Mouse (Mus musculus): Measurements from ENCODE around the gene Homez. TPM values are rescaled to one million over a fixed set of nuclear protein-coding genes. Genes with fewer than 3 reads are reported as not detected.

The Homez gene
- 1 to 10 TPM; 4.7 to 5.5 TPM for total RNA-seq (2021)
- long read RNA-seq, experiment 1, full-length matches to known transcripts: 4 of 5 reads
- long read RNA-seq, experiment 1, partial matches to known transcripts: 0 of 5 reads
- long read RNA-seq, experiment 1, other reads (novel, unspliced or antisense): 1 of 5 reads
- long read RNA-seq, experiment 2, partial matches to known transcripts: 0 of 1 reads
- long read RNA-seq, experiment 2, other reads (novel, unspliced or antisense): 1 of 1 reads

DNA sequence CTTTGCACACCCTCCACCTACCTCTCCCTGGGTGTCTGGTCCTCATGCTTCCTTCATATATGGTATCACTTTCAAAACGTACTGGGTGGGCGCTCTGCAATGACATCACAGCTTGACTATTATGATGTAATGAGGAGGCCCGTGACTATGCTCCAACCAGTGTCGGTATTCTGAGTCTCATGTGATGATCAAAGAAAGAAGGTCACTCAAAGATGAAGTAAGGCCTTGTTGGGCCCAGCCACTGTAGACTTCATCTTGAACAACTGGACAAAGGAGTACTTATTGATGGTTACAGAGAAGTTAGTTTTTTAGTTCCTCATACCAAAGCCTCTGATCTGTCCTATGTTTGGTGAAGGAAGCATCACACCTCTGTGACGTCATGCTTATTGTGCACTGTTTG is at the start of gene Homez:
Gene Homez (minus strand): TSS at position 101 of the 400 bp plus-strand sequence.
- no peak for DNase-seq

DNA sequence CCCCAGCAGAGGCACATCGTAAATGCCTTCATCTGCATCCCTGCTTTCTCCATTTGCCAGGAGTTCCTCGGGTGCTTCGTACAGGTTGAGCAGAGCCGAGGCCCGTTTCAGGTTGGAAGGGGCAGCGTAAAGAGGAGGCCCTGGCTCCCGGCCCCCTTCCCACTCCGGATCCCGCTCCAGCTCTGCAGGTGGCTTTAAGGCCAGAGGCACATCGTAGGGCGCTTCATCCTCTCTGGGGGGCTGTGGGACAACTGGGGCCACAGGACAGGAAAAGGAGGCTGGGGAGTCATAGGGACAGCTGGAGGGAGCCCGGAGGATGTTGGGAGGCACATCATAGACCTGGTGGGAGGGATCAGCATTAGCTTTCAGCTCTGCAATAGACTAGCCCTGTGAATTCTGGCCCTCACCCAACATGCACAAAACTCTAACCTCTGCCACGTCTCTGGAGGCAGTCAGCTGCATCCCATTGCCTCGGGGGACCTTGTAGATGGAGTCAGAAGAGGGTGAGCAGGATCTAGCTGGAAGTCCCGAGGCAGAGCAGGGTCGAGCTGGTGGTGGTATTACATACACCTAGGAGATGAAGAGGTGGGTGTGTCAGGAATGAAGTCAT is 49.4 kb upstream of the Homez start:
- DNase-seq: no peak

DNA sequence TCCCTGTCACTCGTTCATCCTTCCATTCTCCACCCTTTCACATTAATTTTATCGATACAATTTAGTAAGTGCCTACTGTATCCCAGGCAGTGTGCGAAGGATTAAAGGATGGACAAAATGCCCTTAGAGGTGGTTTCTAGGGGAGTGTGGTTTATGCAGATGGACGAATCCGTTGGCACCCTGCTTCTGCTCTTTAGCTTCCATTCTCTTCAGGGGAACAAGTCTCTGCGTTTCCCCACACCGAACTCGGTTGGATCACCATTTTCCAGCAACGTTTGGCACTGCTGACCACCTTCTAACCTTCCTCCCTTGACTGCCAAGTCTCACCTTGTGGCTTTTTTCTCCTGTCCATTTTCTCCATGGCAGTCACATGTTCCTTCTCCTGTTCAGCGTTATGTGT is 42.6 kb upstream of the Homez start:
- DNase-seq: no peak

DNA sequence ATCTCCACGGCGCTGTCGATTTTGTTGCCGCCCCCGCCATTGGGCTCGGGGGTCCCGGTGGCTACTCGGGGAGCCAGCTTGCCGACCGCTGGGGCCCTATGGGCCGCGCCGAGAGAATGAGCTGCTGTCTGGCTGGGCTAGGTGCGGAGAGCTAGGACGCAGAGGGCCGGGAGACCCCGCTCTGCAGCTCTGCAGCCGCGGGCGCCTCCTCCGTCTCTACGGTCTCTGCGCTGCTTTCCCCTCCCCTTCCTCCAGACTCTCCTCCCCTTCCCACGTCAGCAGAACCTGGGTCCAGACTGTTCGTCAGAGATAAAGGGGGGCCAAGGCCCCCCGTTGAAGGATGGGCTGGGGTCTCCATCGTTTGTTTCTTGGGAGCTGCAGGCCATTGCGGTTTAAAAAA is 42.1 kb upstream of the Homez start, which contains the start of gene Slc22a17:
Gene Slc22a17 (minus strand): TSS at position 247 of the 400 bp plus-strand sequence.
- peak; percentile 78 to 82 for DNase-seq

DNA sequence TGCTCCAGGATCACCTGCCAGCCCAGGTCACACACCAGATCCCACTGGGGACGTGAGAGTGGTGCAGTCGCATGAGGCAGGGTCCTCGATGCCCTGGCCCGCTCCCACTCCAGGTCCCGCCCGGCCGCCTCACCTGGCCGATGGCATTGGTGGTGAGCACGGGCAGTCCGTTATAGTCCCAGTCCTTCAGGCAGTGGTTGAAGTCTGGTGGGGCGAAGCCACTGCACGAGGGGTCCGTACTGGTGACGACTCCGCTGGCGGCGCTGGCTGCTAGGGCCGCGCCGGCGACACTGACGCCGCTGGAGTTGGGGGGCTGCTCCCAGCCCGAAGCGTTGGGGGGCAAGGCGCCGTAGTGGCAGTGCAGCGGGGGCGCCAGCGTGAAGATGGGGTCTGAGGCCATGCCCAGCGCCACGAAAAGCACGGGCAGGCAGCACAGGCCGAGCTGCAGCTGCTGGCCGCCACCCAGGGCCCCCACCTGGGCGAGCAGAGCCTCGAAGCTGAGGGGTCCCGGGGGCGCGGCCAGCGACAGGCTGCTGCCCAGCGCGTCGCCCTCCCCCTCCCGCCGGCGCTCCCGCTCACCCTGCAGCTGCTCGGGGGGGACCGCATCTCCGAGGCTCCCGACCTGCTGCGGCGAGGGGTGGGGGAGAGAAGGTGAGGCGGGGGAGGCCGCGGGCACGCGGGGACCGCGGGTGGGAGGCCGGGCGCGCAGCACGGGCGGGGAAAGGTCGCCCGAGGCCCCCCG is 41.5 kb upstream of the Homez start:
- DNase-seq: no peak

DNA sequence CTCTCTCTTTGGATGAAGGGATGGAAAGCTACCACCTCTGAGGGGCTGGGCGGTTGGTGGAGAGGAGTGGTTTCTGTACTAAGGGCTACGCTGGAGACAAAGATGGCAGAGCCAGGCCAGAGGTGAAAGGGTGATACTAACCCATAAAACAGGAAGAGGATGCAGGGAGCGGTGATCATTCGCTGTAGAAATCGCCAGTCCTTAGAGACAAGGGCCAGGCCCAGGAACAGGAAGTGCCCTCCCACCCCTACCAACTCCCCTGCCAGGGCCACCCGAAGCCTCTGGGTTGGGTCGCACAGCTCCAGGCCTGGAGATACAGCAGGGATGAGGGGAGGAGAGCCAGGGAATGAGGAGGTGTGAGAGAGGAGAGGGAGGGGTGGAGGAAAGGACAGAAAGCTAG is 37.9 kb upstream of the Homez start:
- no peak for DNase-seq

DNA sequence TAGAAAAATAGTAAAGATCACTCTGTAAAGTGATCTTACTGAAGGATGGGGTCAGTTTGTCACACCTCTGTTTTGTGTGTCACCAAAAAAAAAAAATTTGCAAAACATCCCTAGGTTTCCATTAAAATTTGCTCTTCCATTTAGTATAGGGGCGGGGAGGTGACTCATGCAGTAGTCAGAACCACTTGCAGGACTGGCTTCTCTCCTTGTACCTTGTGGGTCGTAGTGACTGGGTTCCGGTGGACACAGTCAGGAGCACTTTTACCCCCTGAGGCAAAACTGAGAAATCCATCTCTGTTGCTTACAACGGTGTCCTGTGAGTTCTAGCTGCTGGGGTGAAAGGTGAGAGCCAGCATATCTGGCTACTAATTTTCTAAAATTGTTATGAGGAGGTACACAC is 32.9 kb upstream of the Homez start:
- DNase-seq: no peak

DNA sequence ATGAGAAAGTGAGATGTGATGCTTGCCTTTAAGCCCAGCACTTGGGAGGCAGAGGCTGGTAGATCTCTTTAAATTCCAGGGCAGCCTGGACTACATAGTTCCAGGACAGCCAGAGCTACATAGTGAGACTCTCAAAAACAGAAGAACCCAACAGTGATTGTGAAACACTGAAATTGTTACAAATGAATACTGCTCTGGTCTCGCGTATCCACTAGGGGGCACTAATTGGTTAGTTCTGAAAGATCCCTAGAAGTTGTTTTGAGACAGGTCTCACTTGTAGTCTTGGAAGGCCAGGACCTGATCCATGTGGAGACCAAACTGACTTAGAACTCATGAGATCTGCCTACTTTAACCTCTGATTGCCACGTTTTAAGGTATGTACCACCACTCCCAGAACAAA is 29.6 kb upstream of the Homez start:
- peak; percentile 77 to 87 for DNase-seq

DNA sequence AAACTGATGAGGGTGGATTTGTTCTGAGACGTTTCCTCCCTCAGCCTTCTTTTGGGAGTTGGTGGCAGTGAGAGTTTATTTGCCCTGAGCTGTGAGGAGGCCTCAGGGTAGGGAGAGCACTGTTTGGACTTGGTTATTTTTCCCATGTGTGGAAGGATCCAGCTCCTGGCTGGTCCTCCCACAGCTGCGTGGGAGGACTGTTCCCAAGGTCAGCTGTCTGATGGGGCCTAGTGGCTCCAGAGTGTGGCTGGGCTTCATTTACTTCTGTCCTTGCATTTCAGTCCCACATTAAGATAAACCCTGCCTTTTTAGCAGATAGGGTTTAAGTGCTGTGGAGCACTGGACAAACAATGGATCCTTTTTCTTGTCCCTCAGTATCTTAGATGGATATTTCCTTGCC is 26.7 kb upstream of the Homez start:
- no peak for DNase-seq

DNA sequence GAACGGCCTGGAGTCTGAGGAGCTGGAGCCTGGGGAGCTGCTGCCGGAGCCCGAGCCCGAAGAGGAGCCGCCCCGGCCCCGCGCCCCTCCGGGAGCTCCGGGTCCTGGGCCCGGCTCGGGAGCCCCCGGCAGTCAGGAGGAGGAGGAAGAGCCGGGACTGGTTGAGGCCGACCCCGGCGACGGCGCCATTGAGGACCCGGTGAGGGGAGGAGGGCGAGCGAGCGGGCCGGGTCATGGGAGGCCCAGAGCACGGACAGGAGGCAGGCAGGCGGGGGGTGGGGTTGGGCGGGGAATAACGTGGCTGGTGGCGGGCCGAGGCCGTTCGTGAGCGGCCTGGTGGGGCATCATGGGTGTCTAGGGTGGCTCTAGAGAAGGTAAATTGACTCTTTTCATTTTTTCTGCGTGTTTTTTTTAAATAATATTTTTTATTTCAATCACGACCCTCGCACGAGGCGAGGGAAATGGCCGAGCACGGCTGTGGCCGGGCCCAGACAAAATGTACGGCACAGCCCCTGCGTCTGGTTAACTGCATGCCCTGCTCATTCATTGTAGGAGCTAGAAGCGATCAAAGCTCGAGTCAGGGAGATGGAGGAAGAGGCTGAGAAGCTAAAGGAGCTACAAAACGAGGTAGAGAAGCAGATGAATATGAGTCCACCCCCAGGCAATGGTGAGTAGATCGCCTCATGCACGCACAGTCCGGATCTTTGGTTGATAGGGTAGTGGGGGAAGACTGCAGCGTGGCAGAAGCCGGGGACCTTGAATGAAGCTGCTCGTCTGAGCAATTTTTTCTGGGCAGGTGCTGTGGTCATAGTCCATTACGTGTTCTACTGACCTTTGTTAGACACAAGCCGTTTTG is 23.8 kb upstream of the Homez start:
- peak; percentile 75 to 79 for DNase-seq

DNA sequence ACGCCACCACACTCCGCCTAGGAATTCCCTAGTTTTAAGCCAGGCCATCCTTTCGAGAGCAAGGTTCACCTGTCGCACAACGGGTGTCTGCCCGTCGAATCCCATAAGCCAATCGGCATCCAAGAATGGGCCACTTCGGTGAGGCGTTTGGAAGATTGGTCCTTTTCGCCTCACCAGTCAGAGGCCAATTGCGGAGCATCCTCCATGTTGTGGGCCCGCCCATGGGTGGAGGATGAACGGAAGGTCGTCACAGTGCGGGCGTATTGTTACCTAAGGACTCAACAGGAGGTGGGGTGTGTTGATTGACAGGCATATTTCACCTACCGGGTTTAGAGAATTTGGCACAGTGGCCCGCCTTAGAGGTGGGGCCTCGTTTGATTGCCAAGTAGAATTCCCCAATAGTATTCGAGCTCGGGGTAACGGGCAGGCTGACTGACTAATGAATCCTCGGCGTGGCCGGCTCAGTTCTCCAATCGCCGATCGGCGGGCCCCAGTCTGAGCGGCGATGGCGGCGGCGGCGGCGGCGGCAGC is 23.0 kb upstream of the Homez start:
- DNase-seq: peak; percentile 99

DNA sequence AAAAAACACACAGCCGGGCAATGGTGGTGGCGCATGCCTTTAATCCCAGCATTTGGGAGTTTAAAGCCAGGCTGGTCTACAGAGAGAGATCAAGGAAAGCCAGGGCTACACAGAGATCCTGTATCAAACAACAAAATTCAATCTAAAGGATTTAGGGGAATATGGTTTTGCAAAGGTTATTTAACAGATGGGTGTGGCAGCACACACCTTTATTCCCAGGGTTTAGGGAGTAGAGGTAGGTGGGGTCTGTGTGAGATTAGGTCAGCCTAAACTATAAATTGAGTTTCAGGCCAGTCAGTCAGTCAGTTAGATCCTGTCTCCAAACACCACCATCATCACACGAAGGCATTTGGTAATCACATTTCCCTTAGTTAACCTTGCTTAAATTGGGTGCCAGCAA is 21.4 kb upstream of the Homez start, which contains the start of gene Pabpn1:
Gene Pabpn1 (plus strand): TSS at position 301 of the 400 bp plus-strand sequence.
- no peak for DNase-seq

DNA sequence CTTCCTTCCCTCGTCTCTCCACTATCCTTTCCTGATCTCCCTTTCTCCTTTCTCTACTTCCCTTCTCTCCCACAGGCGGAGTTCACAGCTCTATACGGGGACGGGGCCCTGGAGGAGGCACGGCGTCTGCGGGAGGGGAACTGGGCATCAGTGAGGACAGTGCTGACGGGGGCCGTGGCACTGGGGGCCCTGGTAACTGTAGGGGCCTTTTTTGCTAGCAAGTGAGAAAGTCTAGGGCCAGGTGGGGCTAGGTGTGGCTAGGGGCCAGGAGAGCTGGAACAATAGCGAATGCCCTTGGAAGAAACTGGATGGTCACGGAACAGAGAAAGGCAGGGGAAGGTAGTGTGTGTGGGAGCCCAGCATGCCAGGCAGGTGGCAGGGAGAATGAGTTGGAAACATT is 14.5 kb upstream of the Homez start:
- no peak for DNase-seq

DNA sequence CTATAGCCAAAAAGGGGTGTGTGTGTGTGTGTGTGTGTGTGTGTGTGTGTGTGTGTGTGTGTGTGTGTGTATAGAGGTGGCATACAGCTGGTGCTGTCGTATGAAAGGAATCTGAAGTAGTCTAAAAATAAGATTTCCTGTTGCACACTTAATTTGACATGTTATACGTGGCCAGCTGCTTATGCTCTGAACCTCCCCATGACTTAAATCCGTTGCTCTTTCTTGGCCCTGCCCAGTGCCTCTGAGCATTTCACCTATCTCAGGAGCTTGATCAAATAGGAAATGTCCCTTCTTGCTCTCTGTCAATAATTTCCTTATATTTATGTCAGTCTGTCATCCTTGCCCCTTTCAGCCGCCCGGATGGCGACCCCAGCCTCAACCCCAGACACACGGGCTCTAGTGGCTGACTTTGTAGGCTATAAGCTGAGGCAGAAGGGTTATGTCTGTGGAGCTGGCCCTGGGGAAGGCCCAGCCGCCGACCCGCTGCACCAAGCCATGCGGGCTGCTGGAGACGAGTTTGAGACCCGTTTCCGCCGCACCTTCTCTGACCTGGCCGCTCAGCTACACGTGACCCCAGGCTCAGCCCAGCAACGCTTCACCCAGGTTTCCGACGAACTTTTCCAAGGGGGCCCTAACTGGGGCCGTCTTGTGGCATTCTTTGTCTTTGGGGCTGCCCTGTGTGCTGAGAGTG is 13.4 kb upstream of the Homez start:
- DNase-seq: no peak

DNA sequence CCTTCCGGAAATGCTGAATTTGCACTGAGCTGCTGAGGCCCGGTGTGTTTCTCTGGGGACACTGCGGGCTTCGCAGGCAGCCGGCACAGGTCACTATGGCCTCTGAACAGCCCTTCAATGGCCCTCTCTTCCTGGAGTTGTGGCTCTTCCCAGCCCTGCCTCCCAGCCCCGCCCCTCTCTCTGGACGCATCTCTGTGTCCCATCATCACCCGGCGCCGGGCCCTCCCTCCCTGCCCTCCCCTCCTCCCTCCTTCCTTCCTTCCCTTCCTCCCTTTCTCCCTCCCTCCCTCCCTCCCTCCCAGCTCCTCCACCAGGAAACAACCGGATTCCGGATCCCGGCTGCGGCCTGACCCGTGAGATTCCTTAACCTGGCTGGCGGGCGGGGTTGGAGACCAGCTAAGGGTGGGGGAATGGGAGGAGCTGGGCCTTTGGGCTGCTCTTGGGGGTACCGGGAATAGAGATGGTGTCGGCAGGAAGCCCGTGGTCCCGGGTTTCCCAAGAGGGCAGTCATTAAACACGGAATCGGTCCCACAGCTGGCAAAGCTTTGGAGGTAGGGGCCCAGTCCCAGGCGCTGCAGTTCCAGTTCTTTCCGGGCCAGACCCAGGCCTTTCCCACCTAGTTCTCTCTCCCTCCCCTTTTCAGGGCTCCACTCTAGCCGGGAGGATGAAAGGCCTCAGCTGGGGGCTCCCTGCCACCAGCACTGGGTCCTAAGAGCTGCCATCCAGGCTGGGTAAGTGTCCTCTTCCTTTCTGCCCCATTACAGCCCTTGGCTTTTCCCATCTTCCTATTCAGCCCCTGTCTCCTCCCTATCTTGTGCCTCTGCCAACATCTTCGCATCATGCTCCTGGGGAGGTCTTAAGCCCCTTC is 12.6 kb upstream of the Homez start, which contains the start of the genes Bcl2l2 and Gm20521:
Gene Bcl2l2 (plus strand): TSS at position 224 of the 868 bp plus-strand sequence.
Gene Gm20521 (plus strand): TSS at position 288 of the 868 bp plus-strand sequence.
- DNase-seq: peak; percentile 87 to 88

DNA sequence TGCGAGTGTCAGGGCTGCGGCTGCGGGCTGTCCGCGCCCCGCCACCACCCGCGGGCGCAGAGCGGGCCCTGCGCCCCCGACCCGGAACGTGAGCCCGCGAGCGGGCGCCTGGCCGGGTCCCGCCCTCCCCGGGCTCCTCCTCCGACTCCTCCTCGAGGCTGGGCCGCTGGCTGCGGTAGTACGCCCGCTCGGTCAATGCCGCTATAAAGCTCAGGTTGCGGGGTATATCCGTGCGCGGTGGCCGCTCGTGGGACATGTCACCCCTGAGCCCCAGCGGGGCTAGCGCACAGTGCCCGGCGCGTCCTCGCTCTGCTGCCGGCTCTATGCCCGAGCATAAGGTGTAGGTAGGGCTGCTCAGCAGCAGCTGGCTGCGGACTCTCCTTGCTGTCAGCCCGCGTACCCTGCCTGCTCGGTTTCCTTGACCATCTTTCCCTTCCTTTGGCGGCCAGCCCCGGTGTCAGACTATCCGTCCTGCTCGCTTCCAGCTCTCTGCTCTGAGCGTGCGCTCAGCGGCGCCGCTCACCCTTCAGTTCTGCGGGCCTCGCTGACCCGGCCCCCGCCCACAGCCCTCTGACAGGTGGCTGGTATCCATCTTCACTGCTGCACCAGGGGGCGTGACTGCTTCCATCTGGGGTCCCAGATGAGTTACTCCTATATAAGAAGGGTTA is 6.4 kb upstream of the Homez start, which contains the start of gene Ppp1r3e:
Gene Ppp1r3e (minus strand): TSS at position 503 of the 668 bp plus-strand sequence.
- DNase-seq: peak; percentile 74 to 79

DNA sequence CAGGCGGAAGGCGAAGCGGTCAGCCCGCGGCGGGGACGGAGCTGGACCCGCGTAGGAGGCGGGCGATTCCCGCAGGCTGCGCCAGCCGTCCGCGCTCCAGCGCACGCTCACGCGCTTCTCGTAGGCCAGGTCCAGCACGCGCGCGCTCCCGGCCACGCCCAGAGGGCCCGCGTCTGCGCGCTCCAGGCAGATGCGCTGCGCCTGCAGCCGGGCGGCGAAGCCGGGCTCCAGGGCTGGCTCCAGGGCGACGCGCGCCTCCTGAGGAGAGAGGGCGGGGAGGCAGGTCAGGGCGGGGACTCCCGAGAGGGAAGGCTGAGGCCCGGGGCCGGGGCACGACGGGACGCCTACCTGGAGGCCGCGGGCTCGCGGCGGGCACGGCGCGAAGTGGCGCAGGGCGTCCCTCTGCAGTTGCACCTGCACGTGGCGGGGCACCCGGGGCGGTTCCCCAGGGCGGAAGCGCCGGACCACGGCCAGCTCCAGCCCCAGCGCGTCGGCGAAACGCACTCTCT is 5.8 kb upstream of the Homez start:
- peak; percentile 87 to 93 for DNase-seq

DNA sequence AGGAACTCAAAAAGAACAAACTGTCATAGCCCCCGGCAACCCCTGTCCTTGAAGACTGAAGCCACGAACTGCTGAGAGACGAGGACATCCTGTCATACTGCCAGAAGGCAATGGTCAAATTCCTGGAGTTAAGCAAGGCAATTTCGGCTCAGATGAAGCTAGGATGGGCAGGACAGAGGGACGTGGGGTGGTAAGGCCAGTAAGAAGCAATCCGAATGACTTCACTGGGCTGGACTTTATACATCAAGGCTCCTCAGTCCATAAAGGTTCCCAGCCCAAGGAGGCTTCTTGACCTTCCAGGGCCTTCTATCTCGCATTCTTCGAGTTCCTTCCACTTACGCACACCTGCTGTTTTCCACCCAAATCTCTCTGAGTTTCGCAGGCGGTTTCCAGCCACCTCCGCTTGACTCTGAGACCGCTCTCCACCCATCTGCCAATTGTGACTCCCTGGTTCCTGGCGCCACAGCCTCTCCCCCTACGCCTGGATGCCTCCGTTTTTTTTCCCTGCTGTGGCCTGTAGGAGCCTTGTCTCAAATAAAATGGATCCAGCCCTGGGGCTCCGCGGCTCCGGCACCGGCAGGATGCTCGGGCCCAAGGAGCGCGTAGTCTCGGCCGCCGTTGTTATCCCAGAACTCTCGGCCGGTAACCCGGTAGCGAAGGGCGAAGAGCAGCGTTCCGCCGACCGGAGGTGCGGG is 5.2 kb upstream of the Homez start:
- no peak for DNase-seq

DNA sequence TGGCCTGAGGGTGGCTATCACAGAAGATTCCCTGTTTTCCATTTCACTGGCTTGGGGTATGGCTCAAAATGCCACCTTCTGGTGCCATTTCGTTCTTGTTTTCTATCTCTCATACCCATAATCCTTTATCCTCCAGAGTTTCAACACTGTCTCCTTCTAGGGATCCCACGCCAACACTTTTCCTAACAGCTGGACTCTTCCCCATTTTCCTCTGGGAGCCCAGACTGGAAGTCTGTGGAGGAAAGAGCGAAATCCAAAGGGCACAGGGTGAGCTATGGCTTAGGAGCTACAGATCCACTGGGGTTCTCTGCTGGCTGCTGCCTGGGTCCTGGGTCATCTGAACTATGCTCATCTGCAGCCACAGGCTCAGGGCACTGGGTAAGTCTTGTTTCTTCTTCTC is 3.4 kb upstream of the Homez start:
- no peak for DNase-seq
